Mouse (Mus musculus): ENCODE results near the gene Kirrel. TPM values are rescaled to one million over a fixed set of nuclear protein-coding genes. Genes with fewer than 3 reads are reported as not detected.

Kirrel gene
- polyA plus RNA-seq, 1 experiment from 2014 or later = 14.3 TPM

DNA sequence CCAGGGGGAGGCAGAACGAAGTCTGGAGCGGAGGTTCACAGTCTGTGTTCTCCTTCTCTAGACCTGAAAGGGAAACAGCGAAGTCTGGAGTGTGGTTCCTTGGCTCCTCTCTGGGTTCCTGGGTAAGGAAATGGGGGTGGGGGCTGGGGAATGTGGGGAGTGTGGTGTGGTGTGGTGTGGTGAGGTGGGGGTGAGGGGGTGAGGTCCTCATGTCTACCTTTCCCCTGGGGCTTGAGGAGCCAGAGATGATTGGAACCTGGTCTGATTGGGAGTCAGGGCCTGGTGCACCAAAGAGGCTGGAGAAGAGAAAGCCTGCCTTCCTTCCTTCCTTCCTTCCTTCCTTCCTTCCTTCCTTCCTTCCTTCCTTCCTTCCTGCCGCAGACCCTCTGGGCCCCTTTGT, 140.5 kb downstream of the Kirrel start:
- no peaks in the 10 kb centered on the region for H3K36me3 ChIP-seq (replicated peaks)
- no peak for DNase-seq (ENCODE audit: extremely low spot score, low spot score)
- peaks cover 4% of the 10 kb centered on the region; the same call in 1 of the 2 replicates for H3K9me3 ChIP-seq
- no peaks in the 10 kb centered on the region for H3K27me3 ChIP-seq (ENCODE audit: poor library complexity, severe bottlenecking)
- no peak overlapping the region for H3K27ac ChIP-seq
- 91% methylated on average over 4 of the region's 4 CpGs for WGBS
- no peak overlapping the region for H3K4me3 ChIP-seq
- no peaks in the 10 kb centered on the region for H3K4me1 ChIP-seq

DNA sequence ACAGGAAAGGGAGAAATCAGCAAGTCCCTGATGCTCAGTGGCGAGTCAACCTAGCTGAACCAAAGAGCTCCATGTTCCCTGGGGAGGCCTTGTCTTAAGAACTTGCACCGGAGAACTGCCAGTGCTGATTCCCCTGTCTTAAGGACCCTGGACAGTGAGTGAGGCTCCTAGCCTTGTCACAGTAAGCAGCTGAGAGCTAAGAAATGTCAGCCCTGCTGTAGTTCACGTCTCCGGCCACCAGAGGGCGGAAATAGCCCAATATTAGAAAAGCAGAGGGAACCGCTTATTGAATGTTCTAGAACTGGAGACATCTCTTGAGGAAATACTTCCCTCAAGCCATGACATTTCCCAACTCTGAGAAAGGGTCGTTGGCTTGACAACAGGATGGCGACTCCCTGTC, 141.2 kb downstream of the Kirrel start:
- H3K9me3 ChIP-seq = peaks cover 4% of the 10 kb centered on the region; the same call in 1 of the 2 replicates
- 28% methylated on average over 8 of the region's 8 CpGs for WGBS

DNA sequence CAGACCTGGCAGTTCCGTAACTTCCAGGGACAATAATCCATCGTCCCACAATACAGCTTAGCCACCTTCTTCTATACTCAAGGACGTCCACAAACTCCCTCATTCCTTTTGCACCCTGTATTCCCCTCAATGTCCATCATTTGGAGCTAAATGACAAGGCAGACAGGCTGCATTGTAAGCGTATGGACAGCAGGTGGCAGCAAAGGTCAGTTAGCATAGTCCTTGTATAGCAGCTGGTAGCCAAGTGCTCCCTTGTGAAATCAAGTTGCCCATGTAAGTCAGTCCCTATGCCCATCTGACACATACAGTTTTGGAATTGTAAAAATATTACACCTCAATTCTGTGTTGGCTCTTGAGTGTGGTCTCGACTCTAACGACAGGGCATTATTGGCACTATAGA, 143.7 kb downstream of the Kirrel start:
- H3K27ac ChIP-seq = no peak overlapping the region
- H3K27me3 ChIP-seq (ENCODE audit: poor library complexity, severe bottlenecking) = no peaks in the 10 kb centered on the region
- DNase-seq (ENCODE audit: extremely low spot score, low spot score) = peak; percentile 65
- H3K4me1 ChIP-seq = no peaks in the 10 kb centered on the region
- 21% methylated on average over 6 of the region's 6 CpGs for WGBS
- peaks cover 4% of the 10 kb centered on the region; the same call in 1 of the 2 replicates for H3K9me3 ChIP-seq
- H3K36me3 ChIP-seq (replicated peaks) = no peaks in the 10 kb centered on the region
- no peak overlapping the region for H3K4me3 ChIP-seq

More for the DNA sequence above, 141.2 kb downstream of the Kirrel start:
- DNase-seq (ENCODE audit: extremely low spot score, low spot score) = peak; percentile 71
- Histone ChIP-seq H3K4me3 (no peak overlapping the region), H3K36me3 (replicated peaks) (no peaks in the 10 kb centered on the region), H3K27me3 (ENCODE audit: poor library complexity, severe bottlenecking) (no peaks in the 10 kb centered on the region), H3K27ac (no peak overlapping the region), H3K4me1 (no peaks in the 10 kb centered on the region)

Other genes with a start within 250 kb of the Kirrel start
- gene Cd1d1, start 175.3 kb downstream of the Kirrel start, polyA plus RNA-seq (2016; fragmentation: Nextera tagmentation; extraction: Ambion mirVana) = 17.0 and 22.1 TPM in 2 replicates
- gene Fcrls, start 89.0 kb upstream of the Kirrel start, polyA plus RNA-seq (2016; fragmentation: Nextera tagmentation; extraction: Ambion mirVana) = 2.0 and 2.6 TPM in 2 replicates
- gene Cd5l, start 183.1 kb upstream of the Kirrel start, polyA plus RNA-seq (2016; fragmentation: Nextera tagmentation; extraction: Ambion mirVana) = not detected in 2 replicates
- gene Fcrl1, start 201.6 kb upstream of the Kirrel start, polyA plus RNA-seq (2016; fragmentation: Nextera tagmentation; extraction: Ambion mirVana) = not detected in 2 replicates

All from forebrain, embryonic 10.5 days (tissue).